Mouse (Mus musculus) kidney, adult 2 months (tissue): Measurements from ENCODE around the gene Tmem229b. TPM values are rescaled to one million over a fixed set of nuclear protein-coding genes. Genes with fewer than 3 reads are reported as not detected.
A peak's percentile ranks its signal among the peaks of the same experiment; 100 is the strongest.

Experiments
- DNase-seq: peaks from one replicate; pipeline ENCODE4 v3.0.0; 2021
- H3K27ac ChIP-seq: fragments of 200-500 bp; 2 replicates; pipeline ENCODE4 v1.5.1; 2012; ENCODE audit warnings: low read depth, low read length, control low read depth, inconsistent platforms; ENCODE audit not compliant: insufficient read depth
- H3K27me3 ChIP-seq: fragments of 200-500 bp; replicated peaks from 2 replicates; pipeline ENCODE4 v1.6.1; 2012; ENCODE audit warnings: mild to moderate bottlenecking, moderate library complexity, low read length, inconsistent platforms; ENCODE audit not compliant: control insufficient read depth, insufficient read depth
- H3K36me3 ChIP-seq: fragments of 200-500 bp; 2 replicates; pipeline ENCODE4 v1.6.1; 2012; ENCODE audit warnings: mild to moderate bottlenecking, moderate library complexity, low read length, inconsistent platforms; ENCODE audit not compliant: control insufficient read depth, insufficient read depth
- H3K4me1 ChIP-seq: fragments of 200-500 bp; 2 replicates; pipeline ENCODE4 v1.6.1; 2011; ENCODE audit warnings: low read length; ENCODE audit not compliant: control insufficient read depth, insufficient read depth
- H3K4me3 ChIP-seq: fragments of 200-500 bp; 2 replicates; pipeline ENCODE4 v1.5.1; 2011; ENCODE audit warnings: mild to moderate bottlenecking, low read depth, low read length, control low read depth; ENCODE audit not compliant: insufficient read depth
- CTCF ChIP-seq: fragments of 200-500 bp; conservative IDR thresholded peaks from 2 replicates; pipeline ENCODE4 v1.5.1; 2011; ENCODE audit warnings: low read depth, mild to moderate bottlenecking, control low read depth, low read length, moderate library complexity, mixed read lengths; ENCODE audit not compliant: insufficient read depth, insufficient read length
- POLR2A ChIP-seq: fragments of 200-500 bp; IDR thresholded peaks from one replicate; pipeline ENCODE4 v1.6.1; 2011; ENCODE audit warnings: low read depth, low read length, control low read depth
- WGBS: fragments of 180-500 bp; shearing (Covaris S2); methylation state at CpG from one replicate; pipeline ENCODE4 v1.1.7; 2018; 5-methylcytosine and 5-hydroxymethylcytosine counted together
- polyA plus RNA-seq: library from polyadenylated mRNA; depleted of rRNA; stranded (reverse); fragments of >200 nt; gene quantifications from 2 replicates; pipeline ENCODE4 v1.2.3, GENCODE M21; 2012

The Tmem229b gene
- polyA plus RNA-seq, 1 experiment, result 7.4 TPM

DNA sequence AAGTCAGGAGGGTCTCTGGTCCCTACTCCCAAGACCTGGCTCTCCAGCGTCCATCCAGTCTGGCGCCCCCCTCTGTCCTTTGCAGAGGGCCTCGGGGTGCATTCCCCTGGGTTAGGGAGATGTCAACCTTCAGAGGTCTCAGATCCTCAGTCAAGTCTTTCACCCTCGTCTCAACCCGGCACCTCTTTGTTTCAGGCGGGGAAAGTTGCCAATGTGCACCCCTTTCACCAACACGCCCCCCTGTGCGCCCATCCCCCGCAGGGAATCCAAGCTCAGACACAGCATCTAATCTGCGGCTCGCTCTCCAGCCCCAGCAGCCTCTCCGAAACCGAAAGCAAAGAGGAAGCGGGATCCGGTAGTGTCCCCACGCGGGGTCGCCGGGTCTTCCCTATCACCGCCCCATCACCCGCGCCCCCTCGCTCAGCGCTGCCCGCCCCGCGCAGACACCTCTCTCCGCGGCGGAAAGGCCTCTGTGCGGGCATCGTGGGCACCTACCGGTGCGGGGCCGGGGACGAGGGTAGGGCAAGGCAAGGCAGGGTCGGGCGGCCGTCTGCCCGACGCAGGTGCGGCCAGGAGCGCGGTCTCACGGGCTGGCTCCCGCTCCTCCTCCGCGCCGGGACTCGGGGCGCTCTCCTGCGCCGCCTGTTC is 825 bp downstream of the Tmem229b start:
- DNase-seq, result peak; percentile 57
- no peak overlapping the region for H3K27ac ChIP-seq
- peak overlapping the region; percentile 65 for H3K4me3 ChIP-seq
- no peaks in the 10 kb centered on the region for H3K4me1 ChIP-seq
- WGBS, result under 1% methylated on average over 51 of the region's 53 CpGs
- TF ChIP-seq POLR2A (no peak), CTCF (peak; percentile 36; the same call in 1 of the 2 replicates)
- no peaks in the 10 kb centered on the region for H3K27me3 ChIP-seq
- no peaks in the 10 kb centered on the region for H3K36me3 ChIP-seq

DNA sequence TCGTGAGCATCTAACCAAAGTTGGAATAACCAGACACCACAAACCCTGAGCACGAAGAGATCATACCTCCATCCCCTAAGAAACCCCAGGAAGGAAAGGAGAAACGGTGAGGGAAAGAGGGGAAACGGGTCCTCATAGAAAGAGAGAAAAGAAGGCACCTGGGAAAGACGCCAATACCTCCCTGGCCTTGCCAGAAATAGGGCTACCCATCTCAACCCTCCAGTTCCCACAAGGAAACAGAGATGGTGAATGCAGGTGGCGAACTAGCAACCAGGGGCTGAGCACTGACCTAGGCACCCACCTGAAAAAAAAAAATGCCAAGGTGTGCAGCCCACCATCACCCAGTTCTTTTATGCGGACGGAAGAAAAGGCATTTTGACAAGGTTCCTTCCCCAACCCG is 1.4 kb downstream of the Tmem229b start:
- no peaks in the 10 kb centered on the region for H3K4me1 ChIP-seq
- peak overlapping the region; percentile 65 for H3K4me3 ChIP-seq
- no peaks in the 10 kb centered on the region for H3K36me3 ChIP-seq
- DNase-seq, result no peak
- no peak overlapping the region for H3K27ac ChIP-seq
- H3K27me3 ChIP-seq, result no peaks in the 10 kb centered on the region
- WGBS, result 41% methylated on average over 9 of the region's 9 CpGs
- no peak for TF ChIP-seq POLR2A
- no peak for TF ChIP-seq CTCF

- Histone ChIP-seq H3K27ac (no peak overlapping the region), H3K4me1 (no peaks in the 10 kb centered on the region), H3K4me3 (no peak overlapping the region), H3K36me3 (no peaks in the 10 kb centered on the region), H3K27me3 (no peaks in the 10 kb centered on the region)
- TF ChIP-seq CTCF, result no peak
- no peak for TF ChIP-seq POLR2A
- DNase-seq, result no peak
- WGBS, result 88% methylated on average over 5 of the region's 5 CpGs
Measured at GRCm38 (mm10) chr12:79005456-79005855, 2.0 kb downstream of the Tmem229b start.

DNA sequence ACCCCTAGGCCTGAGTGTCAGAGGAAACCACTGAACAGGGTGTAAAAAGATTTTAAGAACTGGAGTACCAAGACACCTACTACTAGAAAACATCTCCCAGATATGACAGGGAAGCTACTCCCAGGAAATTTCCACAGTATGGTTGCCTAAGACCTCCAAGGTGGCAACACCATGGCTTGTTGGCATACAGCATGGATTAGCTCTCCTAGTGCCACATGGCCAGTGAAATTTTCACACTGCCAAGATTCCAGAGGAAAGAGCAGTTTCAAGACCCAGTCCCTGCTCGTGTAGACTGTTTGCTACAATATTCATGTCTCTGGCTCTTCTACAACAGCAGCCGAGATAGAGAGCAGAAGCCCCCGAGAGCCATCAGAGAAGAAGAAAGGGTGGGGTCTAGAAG is 4.4 kb downstream of the Tmem229b start:
- no peaks in the 10 kb centered on the region for H3K36me3 ChIP-seq
- 91% methylated on average over 3 of the region's 3 CpGs for WGBS
- DNase-seq, result no peak
- TF ChIP-seq POLR2A, result no peak
- no peak for TF ChIP-seq CTCF
- H3K4me3 ChIP-seq, result no peak overlapping the region
- no peak overlapping the region for H3K27ac ChIP-seq
- H3K4me1 ChIP-seq, result no peaks in the 10 kb centered on the region
- H3K27me3 ChIP-seq, result no peaks in the 10 kb centered on the region

DNA sequence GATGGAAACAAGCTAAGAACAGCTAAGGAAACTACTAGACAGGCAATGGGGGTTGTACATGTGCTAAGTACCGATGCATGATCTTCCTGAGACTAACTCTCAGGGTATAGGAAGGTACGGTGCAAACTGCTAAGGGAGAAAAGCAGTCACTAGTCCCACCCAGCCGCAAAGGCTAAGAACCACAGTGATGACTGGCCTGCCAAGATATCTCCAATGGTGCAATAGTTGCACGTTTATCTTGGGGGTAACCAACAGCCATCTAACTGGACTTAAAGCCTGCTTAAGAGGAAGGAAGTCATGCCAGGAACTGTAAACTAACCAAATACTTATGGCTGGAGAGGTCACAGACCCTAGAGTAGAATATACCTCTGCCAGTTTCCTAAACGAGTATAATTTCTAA is 5.0 kb downstream of the Tmem229b start:
- Histone ChIP-seq H3K4me3 (no peak overlapping the region), H3K4me1 (no peaks in the 10 kb centered on the region), H3K36me3 (no peaks in the 10 kb centered on the region), H3K27ac (no peak overlapping the region), H3K27me3 (no peaks in the 10 kb centered on the region)
- no peak for DNase-seq
- TF ChIP-seq POLR2A, result no peak
- 83% methylated on average over 5 of the region's 5 CpGs for WGBS

DNA sequence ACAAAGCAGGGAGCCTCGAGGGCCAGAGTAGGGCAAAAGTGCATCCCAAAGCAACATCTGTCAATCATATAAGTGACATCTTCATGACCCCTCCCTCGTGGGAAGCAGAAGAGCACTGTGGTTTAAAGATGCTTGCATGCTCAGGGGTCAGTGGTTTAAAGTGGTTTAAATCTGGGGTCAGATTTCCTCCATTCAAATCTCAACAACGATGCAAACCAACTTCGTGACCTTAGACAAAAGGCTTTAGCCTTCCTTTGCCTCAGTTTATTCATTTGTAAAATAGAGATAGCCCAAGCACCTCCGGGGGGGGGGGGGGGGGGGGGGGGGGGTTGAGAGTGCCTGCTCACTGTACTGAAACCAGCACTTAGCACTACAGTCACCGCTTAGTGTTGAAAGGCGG is 10.7 kb downstream of the Tmem229b start:
- TF ChIP-seq CTCF (no peak), POLR2A (no peak)
- Histone ChIP-seq H3K4me3 (no peak overlapping the region), H3K27ac (no peak overlapping the region), H3K36me3 (no peaks in the 10 kb centered on the region), H3K27me3 (no peaks in the 10 kb centered on the region), H3K4me1 (no peaks in the 10 kb centered on the region)
- no peak for DNase-seq
- WGBS, result 44% methylated on average over 7 of the region's 7 CpGs

DNA sequence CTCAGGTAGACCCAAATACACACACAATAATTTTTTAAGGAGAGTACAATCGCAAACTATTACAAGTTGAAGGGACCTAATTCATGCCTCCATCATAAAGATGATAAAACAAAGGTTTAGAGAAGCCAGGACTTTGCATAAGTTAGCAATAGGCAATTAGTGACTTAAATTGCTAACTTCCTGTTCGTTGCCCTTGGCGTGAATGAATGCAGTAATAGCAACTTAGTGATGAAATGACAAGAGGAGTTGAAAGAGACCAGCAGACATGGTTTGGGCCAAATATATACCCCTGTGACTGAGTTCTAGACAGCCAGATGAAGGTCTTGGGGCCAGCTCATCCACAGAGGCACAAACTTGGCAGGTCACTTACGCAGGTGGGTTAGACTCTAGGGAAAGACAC is 11.2 kb downstream of the Tmem229b start:
- Histone ChIP-seq H3K36me3 (no peaks in the 10 kb centered on the region), H3K27me3 (no peaks in the 10 kb centered on the region), H3K4me3 (no peak overlapping the region), H3K27ac (no peak overlapping the region), H3K4me1 (no peaks in the 10 kb centered on the region)
- 78% methylated on average over 4 of the region's 4 CpGs for whole genome bisulfite sequencing
- no peak for DNase-seq
- TF ChIP-seq CTCF, result no peak
- TF ChIP-seq POLR2A, result no peak

DNA sequence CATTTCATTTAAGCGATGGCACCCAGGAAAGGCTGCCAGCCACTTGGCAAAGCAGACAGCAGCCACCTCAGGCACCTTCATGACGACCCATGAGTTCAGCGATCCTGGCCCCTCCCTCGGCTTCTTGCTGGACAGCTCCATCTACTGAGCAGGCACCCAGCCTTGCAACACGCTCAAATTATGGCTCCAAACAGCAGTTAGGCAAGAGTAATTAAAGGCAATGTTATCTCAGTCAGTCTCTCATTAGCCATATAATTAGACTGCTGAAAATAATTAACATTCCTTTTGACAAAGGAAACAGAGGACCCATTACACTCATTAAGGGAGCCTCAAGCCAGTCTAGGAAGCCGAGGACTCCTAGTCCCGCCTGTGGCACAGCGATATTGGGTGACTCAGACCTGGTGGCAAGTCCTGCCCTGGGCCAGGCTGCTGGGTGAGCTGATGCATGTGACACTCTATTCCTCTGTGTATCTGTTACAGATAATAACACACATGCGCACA is 19.8 kb downstream of the Tmem229b start:
- no peaks in the 10 kb centered on the region for H3K27me3 ChIP-seq
- TF ChIP-seq POLR2A, result no peak
- TF ChIP-seq CTCF, result no peak
- 52% methylated on average over 9 of the region's 9 CpGs for WGBS

More for the DNA sequence above, 19.8 kb downstream of the Tmem229b start:
- Histone ChIP-seq H3K36me3 (no peaks in the 10 kb centered on the region), H3K4me3 (no peak overlapping the region), H3K27ac (no peak overlapping the region), H3K4me1 (no peaks in the 10 kb centered on the region; the same call in 1 of the 2 replicates)
- no peak for DNase-seq
